Mouse (Mus musculus) spleen, adult 18-20 months (tissue): ENCODE results near the gene Sval1.

Source experiments
- DNase-seq, 2 experiments: peaks; one replicate each; pipeline ENCODE4 v3.0.0; 2022; ENCODE audit warnings: mixed read lengths in 2 of 2

The Sval1 gene

GRCm38 (mm10) chr6:41951330-41951729 is at the start of gene Sval1:
Gene Sval1, plus strand, starts transcription at chr6:41951630.
- no peak for DNase-seq

GRCm38 (mm10) chr6:41911625-41912024 is 39.8 kb upstream of the Sval1 start:
- no peak for DNase-seq

- DNase-seq, result no peak
Measured at GRCm38 (mm10) chr6:41914883-41915282, 36.5 kb upstream of the Sval1 start.

- no peak for DNase-seq
Measured at GRCm38 (mm10) chr6:41967840-41968239, 16.4 kb downstream of the Sval1 start, which contains the start of gene Sval3. Gene Sval3, plus strand, starts transcription at chr6:41968140.
